Mouse (Mus musculus): Measurements from ENCODE around the gene C2cd5.
A peak's percentile ranks its signal among the peaks of the same experiment; 100 is the strongest.

Gene C2cd5

GRCm38 (mm10) chr6:142967407-142967806 lies 132.5 kb downstream of the C2cd5 start:
- no peak for DNase-seq

- DNase-seq = peak; percentile 87 to 90
Measured at GRCm38 (mm10) chr6:142964531-142965385, 135.2 kb downstream of the C2cd5 start.

DNA sequence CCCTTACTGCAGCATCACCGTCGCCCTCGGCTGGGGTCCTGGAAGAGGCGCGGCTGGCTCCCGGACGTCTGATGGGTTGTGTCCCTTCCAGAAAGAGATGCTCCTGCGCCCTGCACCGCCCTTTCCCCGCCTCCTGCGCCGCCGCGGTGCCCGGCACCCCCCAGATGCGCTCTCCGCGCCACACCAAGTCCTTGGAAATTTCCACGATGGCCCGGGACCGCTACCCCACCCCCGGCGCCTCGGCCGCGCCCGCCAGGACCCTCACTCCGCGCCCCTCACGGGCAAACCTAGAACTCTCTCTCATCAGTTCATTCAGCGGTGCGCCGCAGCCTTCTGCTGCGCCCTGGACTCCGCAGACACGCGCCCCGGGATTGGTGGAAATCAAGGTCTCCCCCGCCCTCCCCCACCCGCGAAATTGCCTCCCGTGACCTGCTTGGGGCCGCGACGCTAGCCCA lies 135.8 kb downstream of the C2cd5 start, which contains the start of gene St8sia1:
St8sia1 (minus strand) TSS at position 377 of the 455 bp plus-strand sequence.
- DNase-seq = peak; percentile 74 to 78

- DNase-seq = peak; percentile 56 to 63
Measured at GRCm38 (mm10) chr6:142963480-142964075, 136.4 kb downstream of the C2cd5 start.

GRCm38 (mm10) chr6:142962881-142963280 lies 137.1 kb downstream of the C2cd5 start:
- DNase-seq = no peak

DNA sequence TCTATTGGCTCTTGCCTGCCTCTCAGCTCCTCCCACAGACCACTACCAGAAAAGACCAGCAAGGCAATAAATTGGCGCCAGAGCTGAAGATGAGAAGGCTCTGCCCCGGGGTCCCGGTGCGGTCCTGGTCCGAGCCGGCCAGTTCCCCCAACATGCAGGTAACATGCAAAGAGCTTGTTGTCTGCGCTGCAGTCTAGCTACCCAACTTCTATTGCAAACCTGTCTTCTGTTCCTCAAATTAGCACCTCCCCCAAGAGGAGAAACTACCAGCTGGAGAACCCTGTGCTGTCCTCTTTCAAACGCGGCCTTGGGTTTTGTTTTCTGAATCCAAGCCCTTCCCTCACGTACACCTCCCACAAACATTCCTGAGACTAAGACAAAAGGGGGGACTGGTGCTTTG lies 137.5 kb downstream of the C2cd5 start:
- peak; percentile 59 to 64 for DNase-seq

- DNase-seq = no peak
Measured at GRCm38 (mm10) chr6:142961721-142962455, 138.1 kb downstream of the C2cd5 start.
